Mouse (Mus musculus): ENCODE data around the gene Ap1m1. TPM values are rescaled to one million over a fixed set of nuclear protein-coding genes. Genes with fewer than 3 reads are reported as not detected.

The Ap1m1 gene
- polyA plus RNA-seq, 1 experiment from 2014 or later = 64.1 TPM

DNA sequence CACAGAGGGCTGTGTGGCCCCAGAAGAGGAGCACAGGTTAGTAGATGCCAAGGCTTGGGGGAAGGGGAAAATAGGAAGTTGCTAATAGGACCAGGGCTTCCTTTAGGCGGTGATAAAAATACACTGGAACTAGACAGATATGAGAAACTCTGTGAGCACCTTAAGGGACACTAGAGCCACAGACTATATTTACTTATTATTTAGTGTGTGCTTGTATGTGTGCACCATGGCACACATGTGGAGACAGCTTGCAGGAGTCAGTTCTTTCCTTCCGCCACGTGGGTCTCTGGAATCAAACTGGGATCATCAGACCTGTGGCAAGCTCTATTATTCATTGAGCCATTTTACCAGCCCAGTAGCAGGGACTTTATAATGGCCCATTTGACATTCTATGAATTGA, 55.3 kb downstream of the Ap1m1 start:
- no peak overlapping the region for H3K4me2 ChIP-seq
- H3K27ac ChIP-seq = peak overlapping the region; percentile 29; the same call in 1 of the 2 replicates

DNA sequence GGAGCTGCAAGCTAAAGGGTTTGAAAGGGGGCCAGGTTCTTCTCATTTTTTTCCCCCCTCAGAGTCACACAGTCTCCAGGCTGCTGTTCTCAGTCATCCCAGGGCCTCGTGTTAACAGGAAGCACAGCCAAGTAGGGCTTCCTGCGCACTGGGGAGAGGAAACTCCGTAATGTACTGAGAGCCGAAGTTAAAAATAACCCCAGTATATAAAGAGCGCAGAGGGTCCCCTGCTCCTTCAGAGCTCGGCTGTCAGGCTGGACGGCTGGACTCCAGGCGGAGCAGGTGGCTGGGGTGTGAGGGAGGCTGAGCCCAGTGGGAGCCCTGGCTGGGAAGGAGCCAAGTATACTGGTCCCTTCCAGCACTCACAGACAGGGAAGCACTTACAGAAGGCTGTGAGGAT, 55.9 kb downstream of the Ap1m1 start:
- Histone ChIP-seq H3K9me3 (replicated peaks) (no peaks in the 10 kb centered on the region), H3K9ac (no peak overlapping the region), H3K4me2 (no peak overlapping the region), H3K4me3 (replicated peaks) (no peak overlapping the region), H3K27me3 (no peaks in the 10 kb centered on the region), H3K4me1 (replicated peaks) (peaks cover 14% of the 10 kb centered on the region; the same call in 1 of the 2 replicates), H3K27ac (peak overlapping the region; percentile 58), H3K36me3 (no peaks in the 10 kb centered on the region)
- ATAC-seq (ENCODE audit: low read depth) (peak; percentile 67), DNase-seq (peak; percentile 15)
- 12% methylated on average over 8 of the region's 8 CpGs for WGBS (ENCODE audit: insufficient replicate concordance)

More for the DNA sequence above, 55.3 kb downstream of the Ap1m1 start:
- H3K9ac ChIP-seq = no peak overlapping the region
- no peak overlapping the region for H3K4me3 ChIP-seq (replicated peaks)
- ATAC-seq (ENCODE audit: low read depth) (no peak), DNase-seq (no peak)
- no peaks in the 10 kb centered on the region for H3K36me3 ChIP-seq
- H3K27me3 ChIP-seq = no peaks in the 10 kb centered on the region
- WGBS (ENCODE audit: insufficient replicate concordance) = 25% methylated on average over 3 of the region's 3 CpGs
- H3K4me1 ChIP-seq (replicated peaks) = peaks cover 14% of the 10 kb centered on the region; the same call in 1 of the 2 replicates
- no peaks in the 10 kb centered on the region for H3K9me3 ChIP-seq (replicated peaks)

- no peak overlapping the region for H3K4me2 ChIP-seq
- H3K4me1 ChIP-seq (replicated peaks) = peaks cover 14% of the 10 kb centered on the region; the same call in 1 of the 2 replicates
- no peaks in the 10 kb centered on the region for H3K36me3 ChIP-seq
- WGBS (ENCODE audit: insufficient replicate concordance) = 72% methylated on average over 8 of the region's 8 CpGs
- no peaks in the 10 kb centered on the region for H3K9me3 ChIP-seq (replicated peaks)
- DNase-seq (no peak), ATAC-seq (ENCODE audit: low read depth) (no peak)
- no peak overlapping the region for H3K27ac ChIP-seq
- H3K9ac ChIP-seq = no peak overlapping the region
- H3K4me3 ChIP-seq (replicated peaks) = no peak overlapping the region
- H3K27me3 ChIP-seq = no peaks in the 10 kb centered on the region
Observed at GRCm38 (mm10) chr8:72296561-72296960, 56.7 kb downstream of the Ap1m1 start.

DNA sequence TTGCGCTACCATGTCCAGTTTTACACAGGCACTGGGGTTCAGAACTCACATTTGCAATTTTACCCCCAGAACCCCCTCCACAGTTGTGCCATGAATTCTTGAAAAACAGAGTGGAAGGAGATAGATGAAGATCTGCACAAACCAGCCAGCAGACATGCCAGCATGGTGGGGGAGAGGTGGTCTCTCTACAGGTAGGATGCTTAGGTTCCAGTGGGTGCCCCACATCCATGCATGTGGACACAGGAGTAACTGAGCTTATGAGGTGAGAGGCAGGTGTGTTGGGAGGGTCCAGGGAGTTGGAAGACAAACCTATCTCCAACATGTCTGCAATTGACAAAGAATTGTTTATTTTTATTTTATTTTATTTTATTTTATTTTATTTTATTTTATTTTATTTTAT, 59.1 kb downstream of the Ap1m1 start:
- ATAC-seq (ENCODE audit: low read depth) (no peak), DNase-seq (no peak)
- Histone ChIP-seq H3K4me3 (replicated peaks) (no peak overlapping the region), H3K9me3 (replicated peaks) (no peaks in the 10 kb centered on the region), H3K27me3 (no peaks in the 10 kb centered on the region), H3K36me3 (no peaks in the 10 kb centered on the region), H3K4me2 (no peak overlapping the region), H3K27ac (no peak overlapping the region), H3K4me1 (replicated peaks) (peaks cover 18% of the 10 kb centered on the region; the same call in 1 of the 2 replicates), H3K9ac (no peak overlapping the region)
- 68% methylated on average over 1 of the region's 1 CpGs for WGBS (ENCODE audit: insufficient replicate concordance)

- Histone ChIP-seq H3K9me3 (replicated peaks) (no peaks in the 10 kb centered on the region), H3K27ac (no peak overlapping the region), H3K9ac (no peak overlapping the region), H3K27me3 (no peaks in the 10 kb centered on the region), H3K36me3 (no peaks in the 10 kb centered on the region), H3K4me3 (replicated peaks) (no peak overlapping the region), H3K4me2 (no peak overlapping the region), H3K4me1 (replicated peaks) (peaks cover 10% of the 10 kb centered on the region; the same call in 1 of the 2 replicates)
- DNase-seq (no peak), ATAC-seq (ENCODE audit: low read depth) (no peak)
- 61% methylated on average over 9 of the region's 9 CpGs for WGBS (ENCODE audit: insufficient replicate concordance)
Observed at GRCm38 (mm10) chr8:72300654-72301400, 61.0 kb downstream of the Ap1m1 start.

GRCm38 (mm10) chr8:72301497-72301896, 61.7 kb downstream of the Ap1m1 start:
- Histone ChIP-seq H3K27ac (no peak overlapping the region), H3K4me3 (replicated peaks) (no peak overlapping the region), H3K9ac (no peak overlapping the region), H3K9me3 (replicated peaks) (no peaks in the 10 kb centered on the region), H3K27me3 (no peaks in the 10 kb centered on the region), H3K4me1 (replicated peaks) (0 out of 2 replicates have a peak, but pooled peaks cover 6% of the 10 kb centered on the region), H3K4me2 (no peak overlapping the region), H3K36me3 (no peaks in the 10 kb centered on the region)
- 65% methylated on average over 5 of the region's 5 CpGs for WGBS (ENCODE audit: insufficient replicate concordance)
- no peak for DNase-seq
- ATAC-seq (ENCODE audit: low read depth) = no peak

DNA sequence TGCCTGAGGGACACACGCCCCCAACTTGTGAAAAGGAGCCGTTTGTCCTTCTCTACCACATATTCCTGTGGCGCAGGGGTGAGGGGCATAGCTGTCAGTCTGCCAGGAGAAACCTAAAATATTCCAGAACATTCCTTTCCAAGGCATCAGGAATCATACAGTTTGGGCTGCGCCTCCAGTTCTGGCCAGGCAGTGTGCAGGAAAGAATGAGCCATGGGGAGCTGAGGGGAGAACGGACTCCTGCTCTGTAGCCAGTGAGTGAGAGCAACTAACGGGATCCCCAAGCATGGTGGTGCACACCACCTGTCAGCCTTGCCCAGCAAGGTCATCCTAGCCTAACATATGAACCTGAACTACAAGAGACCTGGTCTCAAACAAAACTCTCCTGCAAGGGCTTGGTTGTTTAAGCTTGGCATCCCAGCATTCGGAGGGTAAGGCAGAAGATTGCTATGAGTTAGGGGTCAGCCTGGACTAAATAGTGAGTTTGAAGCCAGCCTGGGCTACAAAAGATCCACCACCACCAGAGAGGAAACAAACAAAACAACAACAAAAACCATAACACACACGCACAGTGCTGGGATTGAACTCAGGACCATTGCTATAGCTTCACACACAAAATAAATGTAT, 63.3 kb downstream of the Ap1m1 start:
- Histone ChIP-seq H3K27ac (no peak overlapping the region), H3K9ac (no peak overlapping the region), H3K9me3 (replicated peaks) (no peaks in the 10 kb centered on the region), H3K36me3 (no peaks in the 10 kb centered on the region), H3K27me3 (no peaks in the 10 kb centered on the region), H3K4me3 (replicated peaks) (no peak overlapping the region), H3K4me2 (no peak overlapping the region), H3K4me1 (replicated peaks) (0 out of 2 replicates have a peak, but pooled peaks cover 4% of the 10 kb centered on the region)
- DNase-seq = no peak
- WGBS (ENCODE audit: insufficient replicate concordance) = 55% methylated on average over 8 of the region's 8 CpGs
- ATAC-seq (ENCODE audit: low read depth) = no peak

DNA sequence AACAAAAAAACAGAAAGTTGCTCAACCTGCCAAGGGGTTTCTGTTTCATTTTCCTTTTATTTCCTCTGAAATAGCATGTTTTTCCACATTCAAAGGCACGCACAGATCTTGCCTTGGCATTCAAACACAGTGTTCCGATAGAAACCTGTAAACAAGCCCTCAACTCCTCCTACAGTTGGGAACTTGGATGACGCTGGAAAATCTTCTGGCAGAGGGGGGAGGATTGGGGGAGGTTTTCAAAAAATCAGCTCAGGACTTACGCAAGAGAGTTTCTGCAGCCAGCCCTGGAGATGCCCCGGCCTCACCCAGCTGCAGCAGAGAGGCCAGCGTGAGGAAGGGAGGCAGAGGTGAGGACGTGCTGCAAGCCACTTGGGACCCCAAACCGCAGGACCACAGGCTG, 63.8 kb downstream of the Ap1m1 start:
- no peak for ATAC-seq (ENCODE audit: low read depth)
- no peak for DNase-seq
- WGBS (ENCODE audit: insufficient replicate concordance) = 28% methylated on average over 8 of the region's 8 CpGs

DNA sequence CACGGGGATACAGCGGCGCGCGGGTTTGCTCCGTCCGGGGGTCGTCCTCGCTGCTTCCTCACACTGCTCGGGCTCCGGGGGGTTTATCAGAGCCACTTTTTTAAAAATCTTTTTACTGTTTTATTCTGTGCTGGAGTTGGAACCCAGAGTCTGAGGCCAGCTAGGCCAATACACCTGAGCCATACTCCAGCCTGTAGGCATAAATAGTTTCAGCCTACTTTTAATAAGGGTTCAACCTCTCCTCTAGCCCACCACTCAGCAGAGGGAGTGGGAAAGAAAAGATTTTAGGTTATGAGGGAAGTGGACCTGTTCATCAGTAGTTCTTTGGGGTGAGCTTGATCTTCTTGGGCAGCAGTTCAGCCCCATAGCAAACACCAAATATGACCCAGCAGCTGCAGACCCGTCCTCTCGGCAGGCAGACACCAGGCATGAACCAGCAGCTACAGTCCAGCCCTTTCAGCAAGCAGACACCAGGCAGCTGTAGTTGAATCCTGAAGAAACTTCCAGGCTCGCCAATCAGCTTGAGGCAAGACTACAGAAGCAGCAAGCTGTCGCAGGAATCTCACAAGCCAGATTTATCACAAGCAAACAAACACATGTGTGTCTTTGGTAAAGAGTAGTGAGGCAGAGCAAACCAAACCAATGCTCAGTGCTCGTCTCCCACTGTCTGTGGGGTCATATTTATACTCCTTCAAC, 65.5 kb downstream of the Ap1m1 start, which contains the start of gene Gm10282:
Gm10282 (minus strand) TSS at position 51 of the 696 bp plus-strand sequence.
- ATAC-seq (ENCODE audit: low read depth) (no peak), DNase-seq (no peak)

More for the DNA sequence above, 63.8 kb downstream of the Ap1m1 start:
- H3K36me3 ChIP-seq = no peaks in the 10 kb centered on the region
- no peak overlapping the region for H3K9ac ChIP-seq
- H3K4me2 ChIP-seq = no peak overlapping the region
- no peak overlapping the region for H3K4me3 ChIP-seq (replicated peaks)
- no peaks in the 10 kb centered on the region for H3K9me3 ChIP-seq (replicated peaks)
- no peaks in the 10 kb centered on the region for H3K27me3 ChIP-seq
- no peak overlapping the region for H3K27ac ChIP-seq
- H3K4me1 ChIP-seq (replicated peaks) = 0 out of 2 replicates have a peak, but pooled peaks cover 4% of the 10 kb centered on the region

DNA sequence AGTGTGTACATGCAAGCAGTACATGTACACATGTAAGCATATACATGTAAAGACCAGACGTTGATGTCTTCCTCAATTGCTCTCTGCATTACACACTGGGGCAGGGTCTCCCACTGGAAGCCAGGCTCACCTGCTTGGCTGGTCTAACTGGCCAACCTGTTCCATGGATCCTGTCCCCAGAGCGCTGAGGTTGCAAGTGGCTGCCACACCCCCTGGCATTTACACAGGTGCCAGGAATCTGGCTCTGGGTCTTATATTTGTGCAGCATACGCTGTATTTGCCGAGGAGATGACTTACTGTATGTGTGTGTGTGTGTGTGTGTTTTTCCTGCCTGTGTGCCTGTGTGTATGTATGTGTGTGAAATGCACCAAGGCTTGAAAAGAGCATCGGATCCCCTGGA, 67.1 kb downstream of the Ap1m1 start:
- Histone ChIP-seq H3K9ac (no peak overlapping the region), H3K27me3 (no peaks in the 10 kb centered on the region), H3K36me3 (no peaks in the 10 kb centered on the region), H3K9me3 (replicated peaks) (no peaks in the 10 kb centered on the region), H3K4me1 (replicated peaks) (peaks cover 9% of the 10 kb centered on the region), H3K27ac (no peak overlapping the region), H3K4me3 (replicated peaks) (no peak overlapping the region), H3K4me2 (no peak overlapping the region)
- ATAC-seq (ENCODE audit: low read depth) (no peak), DNase-seq (no peak)
- WGBS (ENCODE audit: insufficient replicate concordance) = 74% methylated on average over 5 of the region's 5 CpGs

More for the DNA sequence above, 65.5 kb downstream of the Ap1m1 start, which contains the start of gene Gm10282:
- Histone ChIP-seq H3K27ac (no peak within 1 kb of the TSS), H3K4me3 (replicated peaks) (no peak within 1 kb of the TSS), H3K4me1 (replicated peaks) (0 out of 2 replicates have a peak, but pooled peaks cover 4% of the 10 kb centered on the region), H3K9ac (no peak within 1 kb of the TSS), H3K36me3 (no peaks in the 10 kb centered on the region), H3K27me3 (no peaks in the 10 kb centered on the region), H3K9me3 (replicated peaks) (no peaks in the 10 kb centered on the region), H3K4me2 (no peak within 1 kb of the TSS)
- 62% methylated on average over 16 of the region's 16 CpGs for WGBS (ENCODE audit: insufficient replicate concordance)
